Mouse (Mus musculus) left cerebral cortex, adult 8-10 months (tissue): Measurements from ENCODE around the gene Tppp3. TPM values are rescaled to one million over a fixed set of nuclear protein-coding genes. Genes with fewer than 3 reads are reported as not detected.

ENCODE experiments used
- DNase-seq, 2 experiments: peaks; one replicate each; pipeline ENCODE4 v3.0.0; 2022; ENCODE audit warnings: low spot score in 2 of 2
- total RNA-seq, 4 experiments: library from RNA; stranded (reverse); gene quantifications; 2 replicates each; pipeline ENCODE4 v1.2.4; 2022

The Tppp3 gene
- total RNA-seq = 10 to 100 TPM; 59.3 to 66.5 (median 60.9) TPM

GRCm38 (mm10) chr8:105471314-105472015, at the start of gene Tppp3:
Gene Tppp3 (minus strand): TSS chr8:105471526.
- DNase-seq = peak; percentile 70 to 86

GRCm38 (mm10) chr8:105521061-105521460, 49.7 kb upstream of the Tppp3 start:
- DNase-seq = no peak

GRCm38 (mm10) chr8:105520521-105520920, 49.2 kb upstream of the Tppp3 start:
- DNase-seq = no peak

GRCm38 (mm10) chr8:105519591-105519990, 48.3 kb upstream of the Tppp3 start:
- DNase-seq = no peak

- DNase-seq = peak in 1 of 2 experiments; percentile 36
Measured at GRCm38 (mm10) chr8:105518436-105519313, 47.3 kb upstream of the Tppp3 start, which contains the start of gene Hsd11b2. Gene Hsd11b2 (plus strand): TSS chr8:105518755.

GRCm38 (mm10) chr8:105517346-105517745, 46.0 kb upstream of the Tppp3 start:
- DNase-seq = no peak

GRCm38 (mm10) chr8:105516018-105516645, 44.8 kb upstream of the Tppp3 start:
- peak; percentile 49 to 52 for DNase-seq

- no peak for DNase-seq
Measured at GRCm38 (mm10) chr8:105514656-105515055, 43.3 kb upstream of the Tppp3 start.

GRCm38 (mm10) chr8:105514194-105514593, 42.9 kb upstream of the Tppp3 start:
- DNase-seq = no peak

GRCm38 (mm10) chr8:105509997-105510735, 38.8 kb upstream of the Tppp3 start:
- DNase-seq = no peak

GRCm38 (mm10) chr8:105508758-105509157, 37.4 kb upstream of the Tppp3 start:
- no peak for DNase-seq

- no peak for DNase-seq
Measured at GRCm38 (mm10) chr8:105506977-105507376, 35.7 kb upstream of the Tppp3 start.

- DNase-seq = no peak
Measured at GRCm38 (mm10) chr8:105504617-105505016, 33.3 kb upstream of the Tppp3 start.

- DNase-seq = no peak
Measured at GRCm38 (mm10) chr8:105499787-105500186, 28.5 kb upstream of the Tppp3 start.

GRCm38 (mm10) chr8:105496439-105497180, 25.3 kb upstream of the Tppp3 start, which contains the start of gene Zdhhc1:
Gene Zdhhc1 (minus strand): TSS chr8:105496902.
- peak; percentile 81 to 90 for DNase-seq

GRCm38 (mm10) chr8:105495350-105496302, 24.3 kb upstream of the Tppp3 start:
- no peak for DNase-seq

GRCm38 (mm10) chr8:105494566-105494965, 23.2 kb upstream of the Tppp3 start:
- DNase-seq = no peak

- no peak for DNase-seq
Measured at GRCm38 (mm10) chr8:105493495-105493894, 22.2 kb upstream of the Tppp3 start.

- no peak for DNase-seq
Measured at GRCm38 (mm10) chr8:105489281-105489680, 18.0 kb upstream of the Tppp3 start.
